Mouse (Mus musculus) ES-Bruce4 (cell line): ENCODE results near the gene Helb. TPM values are rescaled to one million over a fixed set of nuclear protein-coding genes. Genes with fewer than 3 reads are reported as not detected.

ENCODE experiments used
- H3K27ac ChIP-seq: 2 replicates; pipeline ENCODE4 v1.5.1; 2012; ENCODE audit warnings: low read length, inconsistent platforms; ENCODE audit not compliant: insufficient read depth
- H3K27me3 ChIP-seq: 2 replicates; pipeline ENCODE4 v1.6.1; 2012; ENCODE audit warnings: mild to moderate bottlenecking, low read length, inconsistent platforms; ENCODE audit not compliant: control insufficient read depth, poor library complexity, insufficient read depth, severe bottlenecking
- H3K36me3 ChIP-seq: 2 replicates; pipeline ENCODE4 v1.6.1; 2012; ENCODE audit warnings: inconsistent platforms, mild to moderate bottlenecking, low read length, moderate library complexity; ENCODE audit not compliant: control insufficient read depth, poor library complexity, insufficient read depth, severe bottlenecking
- H3K4me1 ChIP-seq: one replicate; pipeline ENCODE4 v1.8.1; 2011; ENCODE audit warnings: low read length; ENCODE audit not compliant: control insufficient read depth, insufficient read depth
- H3K4me3 ChIP-seq: 2 replicates; pipeline ENCODE4 v1.5.1; 2011; ENCODE audit warnings: low read depth, mild to moderate bottlenecking, low read length
- H3K9ac ChIP-seq: 2 replicates; pipeline ENCODE4 v1.6.1; 2012; ENCODE audit warnings: low read depth, mild to moderate bottlenecking, inconsistent platforms; ENCODE audit not compliant: poor library complexity, severe bottlenecking
- H3K9me3 ChIP-seq: replicated peaks from 2 replicates; pipeline ENCODE4 v1.6.1; 2012; ENCODE audit warnings: mild to moderate bottlenecking, low read length, inconsistent platforms; ENCODE audit not compliant: control insufficient read depth, poor library complexity, insufficient read depth, severe bottlenecking
- CTCF ChIP-seq: IDR thresholded peaks from one replicate; pipeline ENCODE4 v1.8.1; 2011; ENCODE audit warnings: low read depth, low read length
- EP300 ChIP-seq: IDR thresholded peaks from 2 replicates; pipeline ENCODE4 v1.6.1; 2011; ENCODE audit warnings: low read depth, low read length; ENCODE audit not compliant: insufficient read depth
- POLR2A ChIP-seq: IDR thresholded peaks from one replicate; pipeline ENCODE4 v1.8.1; 2011; ENCODE audit warnings: low read length; ENCODE audit not compliant: insufficient read depth
- polyA plus RNA-seq: library from polyadenylated mRNA; stranded (reverse); fragments of >200 nt; gene quantifications from 2 replicates; pipeline ENCODE4 v1.2.4, GENCODE M21; 2011; ENCODE audit warnings: low read depth; ENCODE audit not compliant: missing spikeins, insufficient read depth, insufficient read length

The Helb gene
- polyA plus RNA-seq, 1 experiment, result 30.4 TPM

- no peaks in the 10 kb centered on the region for H3K27me3 ChIP-seq
- H3K9ac ChIP-seq, result no peak overlapping the region
- H3K4me1 ChIP-seq, result no peaks in the 10 kb centered on the region
- no peak overlapping the region for H3K4me3 ChIP-seq
- no peaks in the 10 kb centered on the region for H3K9me3 ChIP-seq
- no peaks in the 10 kb centered on the region for H3K36me3 ChIP-seq
- no peak overlapping the region for H3K27ac ChIP-seq
- TF ChIP-seq CTCF (no peak), POLR2A (no peak), EP300 (no peak)
These were observed 74.6 kb downstream of the Helb start for GRCm38 (mm10) chr10:120038194-120038593.

DNA sequence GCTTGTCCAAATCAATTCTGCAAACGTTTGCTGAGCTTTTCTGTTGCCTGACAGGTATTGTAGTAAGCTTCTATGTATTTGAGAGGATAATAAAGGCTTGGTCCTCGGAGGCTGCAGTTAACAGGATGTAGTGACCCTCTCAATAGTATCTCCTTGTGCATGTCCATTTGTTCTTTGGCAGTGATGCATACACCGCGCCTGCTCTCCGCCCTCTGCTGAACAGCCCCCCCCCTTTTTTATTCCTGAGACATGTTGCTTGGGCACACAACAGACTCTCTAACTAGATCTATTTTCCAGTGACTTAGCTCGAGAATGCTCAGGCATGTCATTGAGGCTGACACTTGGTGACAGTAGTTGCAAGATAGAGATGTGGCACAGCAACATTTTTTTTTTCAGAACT lies 77.0 kb downstream of the Helb start:
- no peak overlapping the region for H3K4me3 ChIP-seq
- no peak overlapping the region for H3K9ac ChIP-seq
- no peak overlapping the region for H3K27ac ChIP-seq
- TF ChIP-seq POLR2A (no peak), EP300 (no peak), CTCF (no peak)
- H3K27me3 ChIP-seq, result no peaks in the 10 kb centered on the region
- no peaks in the 10 kb centered on the region for H3K9me3 ChIP-seq
- no peaks in the 10 kb centered on the region for H3K36me3 ChIP-seq
- no peaks in the 10 kb centered on the region for H3K4me1 ChIP-seq

GRCm38 (mm10) chr10:120035211-120035733 lies 77.5 kb downstream of the Helb start:
- no peak overlapping the region for H3K27ac ChIP-seq
- H3K9ac ChIP-seq, result no peak overlapping the region
- H3K4me3 ChIP-seq, result no peak overlapping the region
- no peaks in the 10 kb centered on the region for H3K4me1 ChIP-seq
- no peaks in the 10 kb centered on the region for H3K27me3 ChIP-seq
- H3K9me3 ChIP-seq, result no peaks in the 10 kb centered on the region
- TF ChIP-seq POLR2A (no peak), EP300 (no peak), CTCF (no peak)
- no peaks in the 10 kb centered on the region for H3K36me3 ChIP-seq

GRCm38 (mm10) chr10:120033866-120034265 lies 78.9 kb downstream of the Helb start:
- Histone ChIP-seq H3K27ac (no peak overlapping the region), H3K9ac (no peak overlapping the region), H3K4me3 (no peak overlapping the region), H3K9me3 (no peaks in the 10 kb centered on the region), H3K36me3 (no peaks in the 10 kb centered on the region), H3K4me1 (no peaks in the 10 kb centered on the region), H3K27me3 (no peaks in the 10 kb centered on the region)
- TF ChIP-seq CTCF, result no peak
- no peak for TF ChIP-seq EP300
- TF ChIP-seq POLR2A, result no peak

Other genes starting within 250 kb of the Helb start
- 52.1 and 56.3 TPM in 2 replicates for gene Tmbim4, start 88.6 kb upstream of the Helb start, polyA plus RNA-seq
- 10.3 and 12.1 TPM in 2 replicates for gene Irak3, start 89.1 kb upstream of the Helb start, polyA plus RNA-seq
- gene Llph, start 114.1 kb upstream of the Helb start, polyA plus RNA-seq, result 53.7 and 62.6 TPM in 2 replicates